Mouse (Mus musculus) splenic B cell, adult 2 months (primary cell): ENCODE results near the gene Tmem126b.

Source experiments
- DNase-seq: peaks from one replicate; pipeline ENCODE4 v3.0.0-alpha.2; 2011; ENCODE audit warnings: low read depth, low spot score
- H3K27me3 ChIP-seq: 2 replicates; pipeline ENCODE4 v1.6.1; 2012; ENCODE audit warnings: mild to moderate bottlenecking, low read length, moderate library complexity, mixed read lengths; ENCODE audit not compliant: control insufficient read depth, poor library complexity, insufficient read depth, severe bottlenecking
- H3K36me3 ChIP-seq: 2 replicates; pipeline ENCODE4 v1.6.1; 2012; ENCODE audit warnings: mild to moderate bottlenecking, low read length, moderate library complexity, mixed read lengths; ENCODE audit not compliant: control insufficient read depth, poor library complexity, insufficient read depth, severe bottlenecking

Gene Tmem126b

GRCm38 (mm10) chr7:90443101-90444091 lies 32.4 kb downstream of the Tmem126b start:
- DNase-seq, result peak; percentile 79
- Histone ChIP-seq H3K36me3 (peaks cover 1% of the 10 kb centered on the region; the same call in 1 of the 2 replicates), H3K27me3 (no peaks in the 10 kb centered on the region)

GRCm38 (mm10) chr7:90442518-90443080 lies 33.2 kb downstream of the Tmem126b start, which contains the start of gene Crebzf:
Crebzf (plus strand) TSS chr7:90442729.
- Histone ChIP-seq H3K27me3 (no peaks in the 10 kb centered on the region), H3K36me3 (peaks cover 1% of the 10 kb centered on the region; the same call in 1 of the 2 replicates)
- peak; percentile 98 for DNase-seq

GRCm38 (mm10) chr7:90442070-90442469 lies 33.7 kb downstream of the Tmem126b start:
- DNase-seq, result peak; percentile 12
- peaks cover 1% of the 10 kb centered on the region; the same call in 1 of the 2 replicates for H3K36me3 ChIP-seq
- no peaks in the 10 kb centered on the region for H3K27me3 ChIP-seq

DNA sequence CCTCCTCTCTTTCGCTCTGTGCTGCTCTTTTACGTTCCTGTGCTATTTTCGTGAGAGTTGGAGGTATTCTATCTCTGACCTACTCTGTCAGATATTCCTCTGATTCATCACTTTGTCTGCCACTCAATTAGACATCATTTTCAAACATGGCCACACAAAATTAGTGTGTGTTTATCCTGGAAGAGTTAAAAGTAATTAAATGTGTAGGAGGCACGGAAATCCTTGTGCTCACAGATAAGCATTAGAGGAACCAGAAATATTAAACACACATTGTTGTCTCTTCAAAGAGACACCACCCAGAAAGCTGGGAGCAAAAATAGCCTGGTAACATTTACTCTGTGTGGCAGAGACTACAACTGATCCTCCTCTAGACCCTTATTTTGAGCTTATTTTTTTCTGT lies 35.8 kb downstream of the Tmem126b start:
- H3K27me3 ChIP-seq, result no peaks in the 10 kb centered on the region
- peaks cover 1% of the 10 kb centered on the region; the same call in 1 of the 2 replicates for H3K36me3 ChIP-seq
- no peak for DNase-seq

- H3K36me3 ChIP-seq, result no peaks in the 10 kb centered on the region
- no peaks in the 10 kb centered on the region for H3K27me3 ChIP-seq
- DNase-seq, result no peak
Measured at GRCm38 (mm10) chr7:90432221-90432620, 43.6 kb downstream of the Tmem126b start.

- no peaks in the 10 kb centered on the region for H3K27me3 ChIP-seq
Measured at GRCm38 (mm10) chr7:90427006-90427405, 48.8 kb downstream of the Tmem126b start.

DNA sequence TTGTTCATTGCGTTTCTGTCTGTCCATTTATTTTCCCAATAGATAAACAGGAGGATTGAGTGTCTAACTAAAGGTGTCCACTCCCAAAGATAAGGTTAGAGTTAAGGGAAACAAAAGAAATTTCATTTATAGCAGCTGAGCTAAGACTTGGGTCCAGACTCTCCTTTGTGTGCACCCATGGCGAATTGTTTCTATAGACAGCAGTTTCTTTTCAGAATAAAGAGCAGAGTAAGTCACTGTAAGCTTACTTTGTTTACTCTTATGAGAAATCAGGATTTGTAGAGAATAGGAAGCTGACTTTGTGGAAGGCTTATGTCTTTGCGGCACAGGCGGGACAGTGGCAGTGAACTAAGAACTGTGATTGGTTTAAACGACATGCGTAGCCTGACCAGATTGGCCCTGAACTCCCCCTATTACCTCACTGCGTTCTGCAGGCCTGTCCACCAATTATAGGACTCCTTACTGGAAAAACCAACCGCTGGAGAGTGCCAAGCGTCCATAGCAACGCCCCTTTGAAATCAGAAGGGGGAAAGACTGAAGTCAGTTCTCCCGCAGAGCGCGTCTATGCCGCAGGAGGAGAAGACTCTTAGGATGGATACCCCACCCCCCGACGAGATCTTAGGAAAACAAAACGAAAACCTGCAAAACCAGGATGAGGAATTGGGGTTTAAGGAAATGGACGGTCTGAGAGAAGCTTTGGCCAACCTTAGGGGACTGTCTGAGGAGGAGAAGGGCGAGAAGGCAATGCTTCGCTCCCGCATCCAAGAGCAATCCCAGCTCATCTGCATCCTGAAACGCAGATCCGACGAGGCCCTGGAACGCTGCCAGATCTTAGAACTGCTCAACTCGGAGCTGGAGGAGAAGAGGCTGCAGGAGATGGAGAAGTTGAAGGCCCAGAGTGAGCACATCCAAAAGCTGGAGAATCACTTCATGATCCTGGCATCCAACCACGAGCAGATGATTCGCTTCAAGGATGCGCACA lies 49.5 kb downstream of the Tmem126b start, which contains the start of gene Ccdc89:
Ccdc89 (plus strand) TSS at position 558 of the 982 bp plus-strand sequence.
- DNase-seq, result peak; percentile 61
- Histone ChIP-seq H3K27me3 (no peaks in the 10 kb centered on the region), H3K36me3 (no peaks in the 10 kb centered on the region)

More at GRCm38 (mm10) chr7:90427006-90427405, 48.8 kb downstream of the Tmem126b start:
- no peak for DNase-seq
- no peaks in the 10 kb centered on the region for H3K36me3 ChIP-seq
